Mouse (Mus musculus): Measurements from ENCODE around the gene Kmt5c. TPM values are rescaled to one million over a fixed set of nuclear protein-coding genes. Genes with fewer than 3 reads are reported as not detected.
A peak's percentile ranks its signal among the peaks of the same experiment; 100 is the strongest.

Gene Kmt5c
- total and polyA plus RNA-seq, 2 experiments, result 7.8 to 35.1 TPM

- WGBS, result 15% methylated on average over 24 of the region's 24 CpGs
- H3K79me2 ChIP-seq (ENCODE audit: control insufficient read depth, insufficient read depth, low read length), result no peaks in the 10 kb centered on the region
- no peak for DNase-seq (ENCODE audit: extremely low read depth, low read depth, low spot score)
- H3K9ac ChIP-seq (ENCODE audit: low read depth, low read length), result no peak within 1 kb of the TSS
- no peaks in the 10 kb centered on the region; the same call in 1 of the 2 replicates for H3K4me1 ChIP-seq (ENCODE audit: control insufficient read depth, insufficient read depth, low read length)
- H3K27me3 ChIP-seq (ENCODE audit: control insufficient read depth, insufficient read depth, low read length), result no peaks in the 10 kb centered on the region
- TF ChIP-seq CTCF (IDR thresholded peaks at IDR 0.05; ENCODE audit: low read depth, low read length), result no peak
- no peak for TF ChIP-seq POLR2A (IDR thresholded peaks at IDR 0.05; ENCODE audit: extremely low read depth, insufficient read depth, low read length)
- H3K36me3 ChIP-seq (ENCODE audit: control insufficient read depth, insufficient read depth, low read length), result no peaks in the 10 kb centered on the region
- peak within 1 kb of the TSS; percentile 32; the same call in 1 of the 2 replicates for H3K4me3 ChIP-seq (ENCODE audit: insufficient read depth, low read depth, low read length)
- no peak within 1 kb of the TSS for H3K27ac ChIP-seq (replicated peaks; ENCODE audit: insufficient read depth, low read depth, low read length)
These were observed 13.1 kb downstream of the Kmt5c start, which contains the start of gene Cox6b2 for GRCm38 (mm10) chr7:4752821-4753570. Gene Cox6b2, minus strand, starts transcription at chr7:4753094.

- no peaks in the 10 kb centered on the region for H3K27me3 ChIP-seq (ENCODE audit: control insufficient read depth, insufficient read depth, low read length)
- H3K79me2 ChIP-seq (ENCODE audit: control insufficient read depth, insufficient read depth, low read length), result no peaks in the 10 kb centered on the region
- TF ChIP-seq CTCF (IDR thresholded peaks at IDR 0.05; ENCODE audit: low read depth, low read length) (no peak), POLR2A (IDR thresholded peaks at IDR 0.05; ENCODE audit: extremely low read depth, insufficient read depth, low read length) (no peak)
- no peak overlapping the region for H3K27ac ChIP-seq (replicated peaks; ENCODE audit: insufficient read depth, low read depth, low read length)
- H3K4me1 ChIP-seq (ENCODE audit: control insufficient read depth, insufficient read depth, low read length), result no peaks in the 10 kb centered on the region
- no peak overlapping the region for H3K4me3 ChIP-seq (ENCODE audit: insufficient read depth, low read depth, low read length)
- no peak overlapping the region for H3K9ac ChIP-seq (ENCODE audit: low read depth, low read length)
- DNase-seq (ENCODE audit: extremely low read depth, low read depth, low spot score), result no peak
- 43% methylated on average over 1 of the region's 1 CpGs for whole genome bisulfite sequencing
- H3K36me3 ChIP-seq (ENCODE audit: control insufficient read depth, insufficient read depth, low read length), result no peaks in the 10 kb centered on the region
These were observed 19.8 kb downstream of the Kmt5c start for GRCm38 (mm10) chr7:4759670-4760069.

GRCm38 (mm10) chr7:4764946-4765710 lies 25.2 kb downstream of the Kmt5c start:
- WGBS, result 10% methylated on average over 4 of the region's 4 CpGs
- DNase-seq (ENCODE audit: extremely low read depth, low read depth, low spot score), result no peak
- Histone ChIP-seq H3K9ac (ENCODE audit: low read depth, low read length) (0 out of 2 replicates have a peak overlapping the region, but pooled peaks have one; percentile 2), H3K4me1 (ENCODE audit: control insufficient read depth, insufficient read depth, low read length) (no peaks in the 10 kb centered on the region), H3K79me2 (ENCODE audit: control insufficient read depth, insufficient read depth, low read length) (no peaks in the 10 kb centered on the region), H3K36me3 (ENCODE audit: control insufficient read depth, insufficient read depth, low read length) (no peaks in the 10 kb centered on the region), H3K27me3 (ENCODE audit: control insufficient read depth, insufficient read depth, low read length) (no peaks in the 10 kb centered on the region), H3K27ac (replicated peaks; ENCODE audit: insufficient read depth, low read depth, low read length) (0 out of 2 replicates have a peak overlapping the region, but pooled peaks have one; percentile 0), H3K4me3 (ENCODE audit: insufficient read depth, low read depth, low read length) (no peak overlapping the region)
- TF ChIP-seq CTCF (IDR thresholded peaks at IDR 0.05; ENCODE audit: low read depth, low read length) (no peak), POLR2A (IDR thresholded peaks at IDR 0.05; ENCODE audit: extremely low read depth, insufficient read depth, low read length) (no peak)

- Histone ChIP-seq H3K4me1 (ENCODE audit: control insufficient read depth, insufficient read depth, low read length) (no peaks in the 10 kb centered on the region), H3K27ac (replicated peaks; ENCODE audit: insufficient read depth, low read depth, low read length) (no peak within 1 kb of the TSS), H3K36me3 (ENCODE audit: control insufficient read depth, insufficient read depth, low read length) (no peaks in the 10 kb centered on the region), H3K27me3 (ENCODE audit: control insufficient read depth, insufficient read depth, low read length) (0 out of 2 replicates have a peak, but pooled peaks cover under 1% of the 10 kb centered on the region), H3K9ac (ENCODE audit: low read depth, low read length) (no peak within 1 kb of the TSS), H3K4me3 (ENCODE audit: insufficient read depth, low read depth, low read length) (no peak within 1 kb of the TSS), H3K79me2 (ENCODE audit: control insufficient read depth, insufficient read depth, low read length) (no peaks in the 10 kb centered on the region)
- no peak for TF ChIP-seq POLR2A (IDR thresholded peaks at IDR 0.05; ENCODE audit: extremely low read depth, insufficient read depth, low read length)
- TF ChIP-seq CTCF (IDR thresholded peaks at IDR 0.05; ENCODE audit: low read depth, low read length), result no peak
- 77% methylated on average over 5 of the region's 5 CpGs for WGBS
- no peak for DNase-seq (ENCODE audit: extremely low read depth, low read depth, low spot score)
These were observed 31.3 kb downstream of the Kmt5c start, which contains the start of gene Fam71e2 for GRCm38 (mm10) chr7:4771202-4771601. Gene Fam71e2, minus strand, starts transcription at chr7:4771302.

GRCm38 (mm10) chr7:4776131-4776530 lies 36.2 kb downstream of the Kmt5c start:
- H3K9ac ChIP-seq (ENCODE audit: low read depth, low read length), result no peak overlapping the region
- TF ChIP-seq CTCF (IDR thresholded peaks at IDR 0.05; ENCODE audit: low read depth, low read length) (no peak), POLR2A (IDR thresholded peaks at IDR 0.05; ENCODE audit: extremely low read depth, insufficient read depth, low read length) (no peak)
- H3K27me3 ChIP-seq (ENCODE audit: control insufficient read depth, insufficient read depth, low read length), result peaks cover 13% of the 10 kb centered on the region; the same call in 1 of the 2 replicates
- no peak overlapping the region for H3K4me3 ChIP-seq (ENCODE audit: insufficient read depth, low read depth, low read length)
- no peak overlapping the region for H3K27ac ChIP-seq (replicated peaks; ENCODE audit: insufficient read depth, low read depth, low read length)
- no peaks in the 10 kb centered on the region for H3K79me2 ChIP-seq (ENCODE audit: control insufficient read depth, insufficient read depth, low read length)
- H3K4me1 ChIP-seq (ENCODE audit: control insufficient read depth, insufficient read depth, low read length), result peaks cover 7% of the 10 kb centered on the region; the same call in 1 of the 2 replicates
- no peak for DNase-seq (ENCODE audit: extremely low read depth, low read depth, low spot score)
- no peaks in the 10 kb centered on the region for H3K36me3 ChIP-seq (ENCODE audit: control insufficient read depth, insufficient read depth, low read length)
- WGBS, result 63% methylated on average over 10 of the region's 10 CpGs

Measured in liver, adult 2 months (tissue).